Mouse (Mus musculus) duodenum, adult 2 months (tissue): ENCODE measurements around the gene Col13a1. TPM values are rescaled to one million over a fixed set of nuclear protein-coding genes. Genes with fewer than 3 reads are reported as not detected.

ENCODE experiments used
- polyA plus RNA-seq: library from polyadenylated mRNA; depleted of rRNA; stranded (reverse); fragments of >200 nt; gene quantifications from 2 replicates; pipeline ENCODE4 v1.2.3, GENCODE M21; 2012; ENCODE audit warnings: low replicate concordance; rRNA removed

Col13a1 gene
- 1.3 and 2.1 TPM in 2 replicates for polyA plus RNA-seq

GRCm38 (mm10) chr10:61978866-61979340 lies at the start of gene Col13a1:
Gene Col13a1 (minus strand): TSS chr10:61979108.

Other genes starting within 250 kb of the Col13a1 start
- gene H2afy2, start 195.0 kb downstream of the Col13a1 start, polyA plus RNA-seq: 0.50 and 1.3 TPM in 2 replicates
- gene Neurog3, start 154.0 kb upstream of the Col13a1 start, polyA plus RNA-seq: 3.6 and 6.6 TPM in 2 replicates
- gene Fam241b, start 164.8 kb upstream of the Col13a1 start, polyA plus RNA-seq: 13.9 and 17.9 TPM in 2 replicates